ENCODE assay signal across 22 mouse cellular contexts in the genomic region with DNA sequence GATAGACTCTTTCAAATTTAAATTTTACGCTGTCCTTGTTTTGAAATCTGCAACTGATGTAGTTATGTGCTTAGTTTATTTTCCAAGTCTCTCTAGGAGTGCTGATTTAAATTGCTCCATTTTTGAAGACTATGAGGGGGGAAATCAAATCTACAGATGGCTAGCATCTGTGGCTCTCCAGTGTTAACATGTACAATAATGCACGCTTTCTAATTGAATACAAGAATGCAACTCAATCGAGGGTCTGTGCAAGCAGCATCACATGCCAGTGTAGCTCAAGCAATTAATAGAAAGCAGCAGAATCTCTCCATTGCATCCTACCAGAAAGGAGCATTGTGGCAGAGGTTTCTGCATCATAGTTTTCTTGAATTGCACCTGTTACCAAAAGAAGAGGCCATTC.
A peak's percentile ranks its signal among the peaks of the same experiment; 100 is the strongest.
DNase-seq lines count a peak whose midpoint lies in the region; ATAC-seq lines count a peak whose summit lies in the region.
"Had no signal": no experiment of that assay in that cellular context is flagged by ENCODE, and none has a peak within 500 bp of the region (broad histone marks: within the 10 kb centered on the region; RNA-seq: fewer than 3 reads in every experiment).

No protein-coding gene starts in this region.

- H3K36me3 ChIP-seq in forebrain, embryonic 13.5 days (ENCODE audit: poor library complexity, severe bottlenecking): no peaks in the 10 kb centered on the region
- no peaks in the 10 kb centered on the region for H3K36me3 ChIP-seq in forebrain, embryonic 15.5 days
- H3K36me3 ChIP-seq in forebrain, embryonic 16.5 days (ENCODE audit: control insufficient read depth, insufficient read depth): no peaks in the 10 kb centered on the region
- no peaks in the 10 kb centered on the region for H3K36me3 ChIP-seq in forebrain, embryonic 10.5 days (replicated peaks)
- H3K36me3 ChIP-seq: embryonic facial prominence, embryonic 10.5 days; embryonic facial prominence, embryonic 12.5 days; G1E had no signal

- no peaks in the 10 kb centered on the region for H3K9me3 ChIP-seq in forebrain, embryonic 13.5 days (replicated peaks)
- H3K9me3 ChIP-seq in forebrain, embryonic 15.5 days: no peaks in the 10 kb centered on the region
- H3K9me3 ChIP-seq in forebrain, embryonic 16.5 days (ENCODE audit: control insufficient read depth, low read length): no peaks in the 10 kb centered on the region
- H3K9me3 ChIP-seq in forebrain, embryonic 10.5 days: no peaks in the 10 kb centered on the region
- H3K9me3 ChIP-seq: embryonic facial prominence, embryonic 10.5 days; embryonic facial prominence, embryonic 12.5 days; G1E had no signal

- ATAC-seq in forebrain, embryonic 13.5 days: peak; percentile 62; the same call in 1 of the 2 replicates
- ATAC-seq in forebrain, embryonic 15.5 days (replicated peaks): no peak; the same call in 1 of the 2 replicates
- ATAC-seq in forebrain, embryonic 16.5 days: peak; percentile 68; the same call in 1 of the 2 replicates
- ATAC-seq: activated CD4-positive, CD25-positive, alpha-beta regulatory T cell, adult 4 months; CD4-positive, CD25-positive, alpha-beta regulatory T cell, adult 4 months; Patski had no signal

- DNase-seq in forebrain, embryonic 10.5 days (ENCODE audit: extremely low spot score, low spot score): no peak
- DNase-seq in layer of hippocampus, adult 9-11 months: peak; percentile 13
- DNase-seq in layer of hippocampus, postnatal 36 days: no peak
- DNase-seq in left cerebral cortex, adult 11 months (ENCODE audit: low spot score): no peak
- DNase-seq: adrenal gland, adult 8-10 months; adrenal gland, postnatal 14 days; adrenal gland, postnatal 36 days; B cell, adult 2 months; cerebellum, adult 11-12 months; cerebellum, adult 2 months; cerebellum, adult 9-10 months; cerebellum, postnatal 25 days had no signal

- 49% methylated on average over 3 of the region's 3 CpGs for WGBS in forebrain, embryonic 13.5 days
- 31% methylated on average over 3 of the region's 3 CpGs for WGBS in forebrain, embryonic 15.5 days
- 24% methylated on average over 3 of the region's 3 CpGs for WGBS in forebrain, embryonic 16.5 days
- WGBS in forebrain, embryonic 10.5 days: 85% methylated on average over 3 of the region's 3 CpGs

- H3K27me3 ChIP-seq in forebrain, embryonic 13.5 days: no peaks in the 10 kb centered on the region
- no peaks in the 10 kb centered on the region for H3K27me3 ChIP-seq in forebrain, embryonic 15.5 days
- H3K27me3 ChIP-seq in forebrain, embryonic 16.5 days (replicated peaks; ENCODE audit: control insufficient read depth, insufficient read depth, low read length): no peaks in the 10 kb centered on the region
- no peaks in the 10 kb centered on the region for H3K27me3 ChIP-seq in forebrain, embryonic 10.5 days (ENCODE audit: poor library complexity, severe bottlenecking)
- H3K27me3 ChIP-seq: CH12.LX; embryonic facial prominence, embryonic 12.5 days had no signal

- H3K4me3 ChIP-seq in forebrain, embryonic 13.5 days: no peak overlapping the region
- H3K4me3 ChIP-seq in forebrain, embryonic 15.5 days: no peak overlapping the region
- no peak overlapping the region for H3K4me3 ChIP-seq in forebrain, embryonic 16.5 days (replicated peaks; ENCODE audit: low read length)
- no peak overlapping the region for H3K4me3 ChIP-seq in forebrain, embryonic 10.5 days
- H3K4me3 ChIP-seq: embryonic facial prominence, embryonic 10.5 days; embryonic facial prominence, embryonic 12.5 days had no signal

- peaks cover 15% of the 10 kb centered on the region for H3K4me1 ChIP-seq in forebrain, embryonic 13.5 days
- peaks cover 11% of the 10 kb centered on the region for H3K4me1 ChIP-seq in forebrain, embryonic 15.5 days
- peaks cover 7% of the 10 kb centered on the region for H3K4me1 ChIP-seq in forebrain, embryonic 16.5 days (replicated peaks; ENCODE audit: control insufficient read depth, insufficient read depth, low read length)
- H3K4me1 ChIP-seq in forebrain, embryonic 10.5 days: peaks cover 5% of the 10 kb centered on the region; the same call in 1 of the 2 replicates
- H3K4me1 ChIP-seq: embryonic facial prominence, embryonic 10.5 days; embryonic facial prominence, embryonic 12.5 days had no signal

- H3K9ac ChIP-seq in forebrain, embryonic 13.5 days: no peak overlapping the region
- H3K9ac ChIP-seq in forebrain, embryonic 15.5 days (replicated peaks): no peak overlapping the region
- no peak overlapping the region for H3K9ac ChIP-seq in forebrain, embryonic 16.5 days (replicated peaks; ENCODE audit: low read depth, low read length)
- H3K9ac ChIP-seq: embryonic facial prominence, embryonic 12.5 days had no signal

- H3K27ac ChIP-seq in forebrain, embryonic 13.5 days: no peak overlapping the region
- H3K27ac ChIP-seq in forebrain, embryonic 15.5 days (replicated peaks): no peak overlapping the region
- H3K27ac ChIP-seq in forebrain, embryonic 16.5 days (ENCODE audit: low read length): no peak overlapping the region
- H3K27ac ChIP-seq in forebrain, embryonic 10.5 days: no peak overlapping the region
- H3K27ac ChIP-seq: embryonic facial prominence, embryonic 10.5 days; embryonic facial prominence, embryonic 12.5 days had no signal

- H3K4me2 ChIP-seq in forebrain, embryonic 13.5 days: no peak overlapping the region
- H3K4me2 ChIP-seq in forebrain, embryonic 15.5 days (replicated peaks): no peak overlapping the region
- no peak overlapping the region for H3K4me2 ChIP-seq in forebrain, embryonic 16.5 days (ENCODE audit: low read length)
- H3K4me2 ChIP-seq: embryonic facial prominence, embryonic 12.5 days had no signal
